Comparison of ENCODE assay signal across 16 mouse cellular contexts in the genomic region with DNA sequence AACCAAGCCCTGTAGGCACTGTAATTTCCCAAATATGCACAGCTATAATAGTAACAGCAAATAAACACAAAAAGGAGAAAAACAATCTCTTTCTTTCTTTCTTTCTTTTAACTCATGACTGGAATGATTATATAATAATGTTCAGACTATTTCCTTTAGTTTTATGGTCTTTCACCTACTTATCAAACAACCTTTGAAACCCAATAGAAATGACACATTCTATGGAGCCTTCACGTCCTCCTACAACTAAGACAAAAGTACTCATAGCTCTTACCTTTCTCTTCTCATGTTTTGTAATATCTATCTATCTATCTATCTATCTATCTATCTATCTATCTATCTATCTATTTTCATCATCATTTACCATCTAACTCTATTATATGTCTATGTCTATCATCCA.
"Had no signal": no experiment of that assay in that cellular context is flagged by ENCODE, and none has a peak within 500 bp of the region (broad histone marks: within the 10 kb centered on the region; RNA-seq: fewer than 3 reads in every experiment).

No protein-coding gene starts in this region.

- H3K9ac ChIP-seq: neural tube, embryonic 13.5 days; neural tube, embryonic 15.5 days; stomach, embryonic 15.5 days had no signal

- H3K27ac ChIP-seq: neural tube, embryonic 13.5 days; neural tube, embryonic 15.5 days; stomach, embryonic 15.5 days; stomach, postnatal 0 days had no signal

- DNase-seq: retina, postnatal 1 day; right cerebral cortex, adult 18-20 months; right cerebral cortex, postnatal 14 days; right cerebral cortex, postnatal 25 days; right cerebral cortex, postnatal 4 days; spleen, adult 18-20 months; thymus, adult 18-20 months; thymus, adult 2 months; thymus, postnatal 14 days; thymus, postnatal 25 days; thymus, postnatal 36 days; thymus, postnatal 4 days had no signal

- H3K36me3 ChIP-seq: neural tube, embryonic 13.5 days; neural tube, embryonic 15.5 days; stomach, embryonic 15.5 days had no signal

- H3K4me2 ChIP-seq: neural tube, embryonic 13.5 days; neural tube, embryonic 15.5 days; stomach, embryonic 15.5 days had no signal

- H3K4me1 ChIP-seq: neural tube, embryonic 15.5 days; stomach, embryonic 15.5 days had no signal

- H3K27me3 ChIP-seq: neural tube, embryonic 13.5 days; neural tube, embryonic 15.5 days; stomach, embryonic 15.5 days had no signal

- H3K4me3 ChIP-seq: neural tube, embryonic 13.5 days; neural tube, embryonic 15.5 days; stomach, embryonic 15.5 days had no signal

- H3K9me3 ChIP-seq: neural tube, embryonic 13.5 days; neural tube, embryonic 15.5 days; stomach, embryonic 15.5 days had no signal
